Mouse (Mus musculus) heart, adult 2 months (tissue): Measurements from ENCODE around the gene Ccdc162. TPM values are rescaled to one million over a fixed set of nuclear protein-coding genes. Genes with fewer than 3 reads are reported as not detected.

Experiments used
- DNase-seq, 2 experiments: peaks; one replicate each; pipeline ENCODE4 v3.0.0; 2021
- H3K27ac ChIP-seq: fragments of 200-600 bp; 2 replicates; pipeline ENCODE4 v1.8.1; 2022
- H3K27me3 ChIP-seq: fragments of 200-500 bp; 2 replicates; pipeline ENCODE4 v1.6.1; 2012; ENCODE audit warnings: mild to moderate bottlenecking, low read length, inconsistent platforms, mixed read lengths; ENCODE audit not compliant: control insufficient read depth, insufficient read depth
- H3K36me3 ChIP-seq: fragments of 200-500 bp; 2 replicates; pipeline ENCODE4 v1.6.1; 2012; ENCODE audit warnings: low read length, inconsistent platforms; ENCODE audit not compliant: control insufficient read depth, insufficient read depth
- H3K4me1 ChIP-seq: fragments of 200-500 bp; 2 replicates; pipeline ENCODE4 v1.6.1; 2011; ENCODE audit warnings: low read length; ENCODE audit not compliant: control insufficient read depth, insufficient read depth
- H3K4me3 ChIP-seq: fragments of 200-600 bp; 2 replicates; pipeline ENCODE4 v1.8.1; 2022
- H3K79me2 ChIP-seq: fragments of 200-500 bp; replicated peaks from 2 replicates; pipeline ENCODE4 v1.6.1; 2012; ENCODE audit warnings: mild to moderate bottlenecking, inconsistent platforms, low read length, moderate library complexity, mixed read lengths; ENCODE audit not compliant: control insufficient read depth, insufficient read depth
- H3K9ac ChIP-seq: fragments of 200-500 bp; 2 replicates; pipeline ENCODE4 v1.6.1; 2012; ENCODE audit warnings: low read depth, mild to moderate bottlenecking, control low read depth, inconsistent platforms, low read length, mixed read lengths
- CTCF ChIP-seq: fragments of 200-600 bp; IDR thresholded peaks from 2 replicates; pipeline ENCODE4 v1.8.1; 2022; ENCODE audit warnings: antibody characterized with exemption, mild to moderate bottlenecking, moderate library complexity
- EP300 ChIP-seq: fragments of 200-500 bp; IDR thresholded peaks from 2 replicates; pipeline ENCODE4 v1.6.1; 2011; ENCODE audit warnings: low read depth, low read length, control low read depth; ENCODE audit not compliant: insufficient read depth
- POLR2A ChIP-seq: fragments of 200-500 bp; IDR thresholded peaks from 2 replicates; pipeline ENCODE4 v1.6.1; 2011; ENCODE audit warnings: mild to moderate bottlenecking, low read depth, low read length, control low read depth; ENCODE audit not compliant: insufficient read depth
- WGBS: fragments of 180-500 bp; shearing (Covaris S2); methylation state at CpG from one replicate; pipeline ENCODE4 v1.1.7; 2018; 5-methylcytosine and 5-hydroxymethylcytosine counted together
- intact Hi-C: fragments of 180-260 bp; cut with DNase I; formaldehyde crosslinking; loops from one replicate; pipeline ENCODE4 v1.15.1; 2025
- polyA plus RNA-seq: library from polyadenylated mRNA; depleted of rRNA; stranded (reverse); fragments of >200 nt; gene quantifications from 2 replicates; pipeline ENCODE4 v1.2.3, GENCODE M21; 2012
- total RNA-seq, 2 experiments: library from RNA; stranded (reverse); gene quantifications; 2 replicates each; pipeline ENCODE4 v1.2.3; 2021

The Ccdc162 gene
- total and polyA plus RNA-seq, 3 experiments, result 0.11 to 0.49 TPM; not detected in 1

DNA sequence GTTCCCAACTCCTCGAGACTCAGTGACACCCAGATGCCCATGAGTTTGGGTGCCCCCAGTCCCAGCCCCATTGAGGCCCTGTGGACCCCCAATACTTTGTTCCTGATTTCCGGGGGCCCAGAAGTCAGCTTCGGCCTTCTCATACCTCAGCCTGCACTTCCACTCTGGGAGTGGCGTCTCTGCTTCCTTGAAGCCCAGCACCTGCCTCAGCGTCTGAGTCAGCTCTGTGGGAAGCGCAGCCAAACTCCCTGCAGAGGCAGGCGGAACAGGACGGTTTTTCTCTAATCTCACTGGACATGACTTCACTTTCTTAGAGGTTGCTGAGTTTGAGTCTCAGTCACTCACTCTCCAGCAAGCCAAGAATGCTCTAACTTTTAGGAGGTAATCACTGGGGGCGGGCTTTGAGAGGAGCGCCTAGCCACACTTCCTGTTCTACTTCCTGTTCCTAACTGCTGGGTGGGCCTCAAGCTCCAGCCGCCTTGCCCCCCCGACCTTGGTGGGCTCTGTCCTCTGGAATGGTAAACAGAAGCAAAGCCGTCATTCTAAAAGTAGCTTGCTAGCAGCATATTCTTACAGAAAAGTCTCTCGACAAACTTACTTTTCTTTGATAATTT is 35.5 kb upstream of the Ccdc162 start:
- H3K4me3 ChIP-seq, result no peak overlapping the region
- 53% methylated on average over 14 of the region's 14 CpGs for WGBS
- intact Hi-C loops, result no loop called here
- no peaks in the 10 kb centered on the region for H3K27me3 ChIP-seq
- no peak for DNase-seq
- H3K36me3 ChIP-seq, result no peaks in the 10 kb centered on the region
- H3K79me2 ChIP-seq, result no peaks in the 10 kb centered on the region
- no peak for TF ChIP-seq CTCF
- TF ChIP-seq EP300, result no peak
- TF ChIP-seq POLR2A, result no peak
- H3K27ac ChIP-seq, result no peak overlapping the region
- H3K9ac ChIP-seq, result no peak overlapping the region
- no peaks in the 10 kb centered on the region for H3K4me1 ChIP-seq

DNA sequence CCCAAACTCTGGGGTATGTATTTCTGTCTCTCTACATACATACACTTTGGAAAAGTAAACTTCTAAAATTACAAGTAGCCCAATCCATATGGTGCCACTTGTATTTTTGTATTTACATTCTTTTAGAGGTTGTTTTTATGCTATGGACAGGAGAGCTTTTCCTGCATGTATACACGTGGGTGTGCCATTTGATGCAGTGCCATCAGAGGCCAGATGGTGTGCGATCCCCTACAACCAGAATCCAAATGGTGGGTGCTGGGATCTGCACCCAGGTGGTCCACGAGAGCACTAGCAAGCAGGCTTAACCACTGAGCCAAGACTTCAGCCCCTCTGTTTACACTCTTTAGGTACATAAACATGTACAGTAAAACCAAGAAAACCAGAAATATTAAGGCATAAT is 32.9 kb upstream of the Ccdc162 start:
- H3K27ac ChIP-seq, result no peak overlapping the region
- H3K9ac ChIP-seq, result no peak overlapping the region
- H3K27me3 ChIP-seq, result no peaks in the 10 kb centered on the region
- no peak overlapping the region for H3K4me3 ChIP-seq
- intact Hi-C loops, result no loop called here
- no peaks in the 10 kb centered on the region for H3K79me2 ChIP-seq
- H3K36me3 ChIP-seq, result no peaks in the 10 kb centered on the region
- H3K4me1 ChIP-seq, result no peaks in the 10 kb centered on the region
- DNase-seq, result no peak
- WGBS, result 83% methylated on average over 3 of the region's 3 CpGs
- TF ChIP-seq POLR2A, result no peak
- TF ChIP-seq EP300, result no peak
- TF ChIP-seq CTCF, result no peak

DNA sequence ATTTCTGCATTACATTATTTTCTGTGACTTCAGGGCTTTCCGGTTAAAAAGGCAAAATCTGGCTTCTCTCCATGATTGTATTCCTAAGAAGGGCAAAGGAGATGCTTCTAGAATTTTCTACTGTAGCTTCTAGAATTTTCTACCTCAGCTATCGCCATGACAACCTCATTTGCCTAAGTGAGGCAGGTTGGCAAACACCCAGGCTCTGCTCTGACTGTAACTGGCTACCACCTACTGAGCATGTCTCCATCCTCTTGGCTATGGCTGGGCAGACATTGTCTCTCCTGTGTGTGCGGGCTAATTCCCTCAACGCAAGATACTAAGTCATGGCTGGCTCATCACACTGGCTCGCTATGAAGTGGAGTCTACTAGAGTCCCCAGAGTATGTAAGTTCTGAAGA is 30.1 kb upstream of the Ccdc162 start:
- no peak for DNase-seq
- 85% methylated on average over 5 of the region's 5 CpGs for WGBS
- H3K27me3 ChIP-seq, result no peaks in the 10 kb centered on the region
- H3K79me2 ChIP-seq, result no peaks in the 10 kb centered on the region
- H3K36me3 ChIP-seq, result no peaks in the 10 kb centered on the region
- TF ChIP-seq EP300, result no peak
- no peak for TF ChIP-seq CTCF
- TF ChIP-seq POLR2A, result no peak
- intact Hi-C loops, result no loop called here
- H3K4me3 ChIP-seq, result no peak overlapping the region
- no peak overlapping the region for H3K9ac ChIP-seq
- H3K27ac ChIP-seq, result no peak overlapping the region
- H3K4me1 ChIP-seq, result no peaks in the 10 kb centered on the region

DNA sequence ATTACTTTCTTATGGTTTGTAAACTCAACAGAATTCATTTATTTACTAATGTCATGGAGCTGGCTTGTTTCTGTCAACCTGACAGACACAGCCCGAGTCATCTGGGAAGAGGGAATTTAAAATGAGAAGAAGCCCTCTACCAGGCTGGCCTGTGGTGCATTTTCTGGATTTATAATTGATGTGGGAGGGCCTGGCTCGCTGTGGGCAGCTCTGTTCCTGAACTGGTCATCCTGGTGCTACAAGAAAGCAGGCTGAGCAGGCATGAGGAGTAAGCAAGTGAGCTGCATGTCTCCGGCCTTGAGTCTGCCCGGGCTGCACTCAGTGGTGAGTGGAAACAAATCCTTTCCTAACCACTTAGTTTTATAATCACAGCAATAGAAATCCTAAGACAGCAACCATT is 27.6 kb upstream of the Ccdc162 start:
- Histone ChIP-seq H3K9ac (no peak overlapping the region), H3K27me3 (no peaks in the 10 kb centered on the region), H3K4me1 (no peaks in the 10 kb centered on the region), H3K4me3 (no peak overlapping the region), H3K79me2 (no peaks in the 10 kb centered on the region), H3K27ac (no peak overlapping the region), H3K36me3 (no peaks in the 10 kb centered on the region)
- WGBS, result 90% methylated on average over 4 of the region's 4 CpGs
- intact Hi-C loops, result no loop called here
- TF ChIP-seq CTCF (no peak), POLR2A (no peak), EP300 (no peak)
- no peak for DNase-seq

DNA sequence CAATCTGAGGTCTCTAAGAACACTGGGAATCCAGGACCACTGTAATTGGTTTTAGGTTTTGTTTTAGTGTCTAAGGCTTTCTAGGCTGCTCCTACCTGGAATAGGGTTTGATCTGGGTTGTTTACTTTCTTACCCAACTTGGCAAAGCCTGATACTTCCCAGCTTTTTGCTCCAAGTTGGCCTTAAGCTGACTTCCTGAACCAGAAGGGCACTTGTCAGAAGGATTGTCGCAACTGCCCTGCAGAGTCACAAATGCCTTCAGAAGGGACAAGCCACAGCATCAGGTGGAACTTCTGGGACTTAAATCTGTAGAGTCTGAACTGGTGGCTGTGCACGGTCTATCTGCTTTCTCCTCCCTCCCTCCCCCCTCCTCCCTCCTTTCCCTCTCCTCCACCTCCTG is 23.8 kb upstream of the Ccdc162 start:
- no peak for TF ChIP-seq CTCF
- TF ChIP-seq POLR2A, result no peak
- no peak for TF ChIP-seq EP300
- H3K4me1 ChIP-seq, result no peaks in the 10 kb centered on the region
- intact Hi-C loops, result no loop called here
- H3K36me3 ChIP-seq, result no peaks in the 10 kb centered on the region
- H3K27ac ChIP-seq, result no peak overlapping the region
- H3K4me3 ChIP-seq, result no peak overlapping the region
- no peaks in the 10 kb centered on the region for H3K27me3 ChIP-seq
- H3K9ac ChIP-seq, result no peak overlapping the region
- no peak for DNase-seq
- 84% methylated on average over 2 of the region's 2 CpGs for WGBS
- H3K79me2 ChIP-seq, result no peaks in the 10 kb centered on the region

DNA sequence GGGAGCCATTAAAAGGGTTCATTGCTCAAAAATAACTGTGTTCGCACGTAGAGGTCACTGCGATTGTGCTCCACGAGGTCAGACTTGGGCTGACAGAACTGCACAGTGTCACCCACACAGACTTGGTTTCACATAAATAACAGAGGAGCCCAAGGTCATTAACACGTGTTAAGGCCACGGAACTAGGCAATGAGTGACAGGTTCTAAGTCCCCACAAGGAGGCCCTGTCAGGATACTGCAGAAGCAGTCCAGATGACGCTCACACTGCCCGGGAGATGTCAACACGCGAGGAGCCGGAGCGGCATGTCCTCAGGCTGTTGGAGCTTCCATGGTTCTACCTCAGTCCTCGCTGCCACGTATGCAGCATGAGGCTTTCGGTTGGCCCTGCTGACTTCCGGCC is 20.8 kb upstream of the Ccdc162 start:
- Histone ChIP-seq H3K27ac (no peak overlapping the region), H3K79me2 (no peaks in the 10 kb centered on the region), H3K4me1 (no peaks in the 10 kb centered on the region), H3K4me3 (no peak overlapping the region), H3K27me3 (no peaks in the 10 kb centered on the region), H3K9ac (no peak overlapping the region), H3K36me3 (no peaks in the 10 kb centered on the region)
- DNase-seq, result no peak
- intact Hi-C loops, result no loop called here
- TF ChIP-seq POLR2A (no peak), EP300 (no peak), CTCF (no peak)
- WGBS, result 87% methylated on average over 16 of the region's 16 CpGs
